Mouse (Mus musculus): ENCODE measurements at regions not wholly inside any gene's neighbourhood (a gene's known extent, or its start where the extent isn't known, plus 50 kb on each side); places are given as distances from the start of the nearest gene placed in this dataset.
"Not testable (repeated sequence)": the region's sequence is repeated elsewhere in the genome, so short reads cannot be mapped to it uniquely, and the experiment has no call there.

DNA sequence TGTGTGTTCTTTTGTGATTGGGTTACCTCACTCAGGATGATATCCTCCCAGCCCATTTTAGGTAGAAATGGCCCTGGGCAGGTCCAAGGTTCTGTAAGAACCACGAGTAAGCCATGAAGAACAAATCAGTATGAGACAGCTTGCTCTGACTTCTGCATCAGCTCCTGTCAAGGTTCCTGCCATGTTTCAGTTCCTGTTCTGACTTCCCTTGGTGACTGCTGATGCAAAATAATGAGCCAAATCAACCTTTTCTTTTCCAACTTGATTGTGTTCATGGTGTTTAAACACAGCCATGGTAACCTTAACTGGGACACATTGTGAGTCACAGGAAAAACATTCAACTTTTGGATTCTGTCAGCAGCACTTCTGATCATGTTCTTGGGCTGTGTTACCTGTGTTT, 667.4 kb upstream of the Igfbp7 start:
- DNase-seq: no peak

DNA sequence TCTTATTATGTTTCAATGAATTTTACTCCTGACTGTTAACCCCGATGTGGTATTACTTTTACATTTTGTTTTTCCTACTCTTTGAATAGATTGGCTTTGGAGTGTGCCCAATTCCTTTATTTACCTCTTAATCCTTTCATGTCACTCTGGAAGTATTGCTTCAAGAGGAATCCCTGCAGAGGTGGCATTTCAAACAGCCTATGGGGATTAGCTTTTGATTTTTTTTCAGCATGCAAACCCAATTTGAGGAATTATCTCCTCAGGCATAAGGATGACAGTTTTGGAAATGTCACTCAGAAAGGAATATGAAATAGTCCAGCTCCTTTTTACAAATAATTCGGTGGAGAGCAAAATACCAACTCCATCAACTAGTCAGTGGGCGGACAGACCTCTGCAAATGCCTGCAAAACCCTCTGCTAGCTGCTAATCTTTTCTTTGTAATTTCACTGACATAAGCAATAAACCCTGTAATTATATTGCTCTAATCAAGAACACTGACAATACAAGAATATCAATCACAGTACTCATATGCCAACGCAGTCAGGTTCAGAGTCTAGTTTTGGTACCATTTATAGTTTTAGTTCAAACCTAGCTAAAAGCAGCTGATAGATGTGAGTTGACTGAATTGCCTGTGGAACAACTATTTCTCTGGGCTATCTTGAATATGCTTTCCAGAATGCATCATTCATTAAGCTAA, 624.9 kb upstream of the Igfbp7 start:
- no peak for DNase-seq

DNA sequence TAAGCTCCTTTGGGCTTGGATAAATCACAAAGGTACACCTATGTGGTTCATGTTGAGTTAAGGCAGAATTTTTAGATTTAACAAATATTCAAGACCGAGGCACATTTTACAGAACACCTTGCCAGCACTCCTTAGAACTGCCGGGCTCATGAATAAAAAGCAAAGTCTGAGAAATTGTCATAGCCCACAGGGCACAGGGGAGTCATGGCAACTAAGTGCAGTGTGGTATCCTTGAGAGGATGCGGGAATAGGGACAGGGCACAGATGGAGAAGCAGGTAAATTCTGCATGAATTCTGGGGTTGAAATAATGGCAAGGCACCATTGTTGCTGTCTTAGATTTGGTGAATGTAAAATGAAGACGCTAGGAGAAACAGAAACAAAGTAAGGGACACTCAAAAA, 609.7 kb upstream of the Igfbp7 start:
- DNase-seq: no peak

DNA sequence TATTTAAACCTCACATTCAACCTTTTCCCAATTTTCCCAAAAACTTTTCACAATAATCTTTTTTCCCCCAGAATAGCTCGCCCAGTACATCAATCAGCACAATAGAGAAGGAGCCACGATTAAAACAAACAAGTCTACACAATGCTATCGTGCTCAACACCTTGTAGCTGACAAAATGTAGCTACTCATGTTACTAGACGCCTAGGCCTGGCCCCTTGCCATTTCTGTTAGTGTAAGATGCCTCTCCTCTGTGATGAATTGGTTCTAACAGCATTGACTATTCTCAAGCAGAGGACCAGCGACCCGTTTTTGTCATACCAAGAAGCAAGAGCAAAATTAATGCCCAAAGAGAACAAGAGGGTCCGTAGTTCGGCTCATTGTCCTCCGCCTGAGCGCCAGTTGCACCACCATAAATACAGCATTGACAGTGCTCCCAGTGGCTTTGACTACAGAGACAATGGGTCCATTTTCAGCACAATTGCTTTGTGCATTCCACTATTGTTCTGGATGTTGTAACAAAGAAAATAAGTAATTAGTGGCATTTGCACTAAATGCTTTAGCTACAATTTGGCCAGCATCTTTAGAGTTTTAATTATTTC, 578.7 kb upstream of the Igfbp7 start:
- peak; percentile 1 for DNase-seq

DNA sequence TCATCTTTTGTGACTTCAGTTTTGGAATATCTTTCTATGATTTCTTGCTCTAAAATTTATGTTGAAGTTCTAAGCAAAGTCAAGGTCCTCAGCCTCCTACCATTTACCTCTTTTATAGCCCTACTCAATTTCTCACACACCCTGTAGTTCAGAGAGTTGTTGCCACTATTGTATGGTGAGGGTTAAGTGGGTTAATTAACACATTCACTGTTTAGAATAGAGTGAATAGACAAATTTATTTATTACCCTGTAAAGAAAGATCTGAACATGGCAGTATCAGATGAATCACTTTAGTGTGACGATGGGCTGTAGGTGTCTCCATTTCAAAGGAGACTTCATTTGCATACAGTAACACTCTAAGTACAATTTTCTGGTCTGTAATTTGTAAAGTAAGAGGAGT, 577.4 kb upstream of the Igfbp7 start:
- no peak for DNase-seq

DNA sequence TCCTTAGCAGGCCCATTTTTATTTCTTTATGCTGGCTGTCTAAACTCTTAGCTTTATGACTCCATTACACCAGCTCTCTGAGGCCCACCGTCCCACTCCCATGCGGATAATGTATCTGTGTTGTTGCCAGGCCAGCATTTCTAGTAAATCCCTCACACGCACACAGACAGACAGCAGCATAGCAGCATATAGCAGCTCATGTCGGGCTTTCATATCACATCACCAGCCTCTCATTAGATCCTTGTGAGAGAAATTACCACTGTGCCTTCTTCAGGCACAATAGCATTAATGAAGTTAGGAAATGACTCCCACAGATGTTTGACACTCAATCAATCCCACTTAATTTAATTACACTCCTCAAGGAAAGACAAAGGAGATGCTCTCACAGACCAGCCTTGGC, 532.2 kb upstream of the Igfbp7 start:
- DNase-seq: not testable (repeated sequence)

DNA sequence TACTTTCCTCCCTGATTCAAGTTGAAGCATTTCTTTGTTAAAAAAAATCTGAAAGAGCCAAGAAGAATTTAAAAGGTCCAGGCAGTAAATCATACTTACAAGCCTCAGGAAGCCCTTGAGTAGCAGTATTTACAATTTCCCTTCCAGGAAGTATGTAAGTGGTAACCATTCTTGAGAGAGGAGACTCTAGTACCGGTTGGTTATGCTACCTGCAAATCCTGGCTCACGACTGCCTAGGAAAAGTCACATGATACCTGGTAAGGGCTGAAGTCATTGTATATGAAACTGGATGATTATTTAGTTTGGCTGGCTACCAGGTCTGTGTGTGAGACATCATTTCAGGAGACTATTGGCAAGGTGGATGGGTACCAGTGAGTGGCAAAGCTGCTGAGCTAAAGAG, 524.0 kb upstream of the Igfbp7 start:
- DNase-seq: no peak

DNA sequence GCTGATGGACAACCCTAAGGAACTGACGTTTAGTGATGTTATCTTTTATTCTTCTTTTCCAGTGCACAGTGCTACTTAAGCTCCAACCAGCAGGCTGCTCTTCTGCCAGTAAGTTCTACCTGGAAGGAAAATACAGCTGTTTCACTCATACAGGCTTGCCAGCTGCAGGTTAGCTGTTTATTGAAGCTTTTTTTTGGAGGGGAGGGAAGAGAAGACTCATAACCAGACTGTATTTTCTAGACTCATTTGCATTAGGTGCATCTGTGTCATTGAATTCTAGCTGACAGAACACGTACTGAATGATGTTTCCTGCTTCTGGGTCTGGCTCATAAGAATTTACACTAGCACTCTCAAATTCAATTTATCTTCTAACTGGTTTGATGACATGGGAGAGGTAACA, 513.3 kb upstream of the Igfbp7 start:
- DNase-seq: no peak

DNA sequence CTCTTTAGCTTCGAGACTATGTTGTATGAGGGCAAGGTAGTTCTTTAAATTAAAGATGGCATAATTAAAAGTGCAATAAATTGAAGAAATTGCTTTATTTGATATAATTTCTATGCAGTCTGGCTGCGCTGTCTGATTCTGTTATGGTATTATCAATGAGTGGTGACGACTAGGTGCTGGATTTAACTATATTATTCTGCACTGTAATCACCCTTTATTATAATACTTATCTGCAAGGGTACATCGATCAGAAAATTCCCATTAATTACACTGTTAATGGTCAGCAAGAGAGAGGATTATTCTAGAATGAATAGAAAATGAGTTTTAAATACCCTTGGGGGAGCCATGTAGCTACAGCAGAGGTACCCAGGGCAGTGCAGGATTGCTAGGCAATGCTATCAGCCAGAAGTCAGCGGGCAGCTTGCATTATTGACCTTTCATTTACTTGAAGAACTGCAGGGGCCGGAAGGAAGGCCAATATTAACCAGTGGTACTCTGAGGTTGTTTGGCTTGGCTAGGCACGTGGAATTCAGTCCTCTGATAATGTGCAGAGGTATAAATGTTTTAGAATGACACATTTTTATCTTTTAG, 509.3 kb upstream of the Igfbp7 start:
- DNase-seq: no peak

DNA sequence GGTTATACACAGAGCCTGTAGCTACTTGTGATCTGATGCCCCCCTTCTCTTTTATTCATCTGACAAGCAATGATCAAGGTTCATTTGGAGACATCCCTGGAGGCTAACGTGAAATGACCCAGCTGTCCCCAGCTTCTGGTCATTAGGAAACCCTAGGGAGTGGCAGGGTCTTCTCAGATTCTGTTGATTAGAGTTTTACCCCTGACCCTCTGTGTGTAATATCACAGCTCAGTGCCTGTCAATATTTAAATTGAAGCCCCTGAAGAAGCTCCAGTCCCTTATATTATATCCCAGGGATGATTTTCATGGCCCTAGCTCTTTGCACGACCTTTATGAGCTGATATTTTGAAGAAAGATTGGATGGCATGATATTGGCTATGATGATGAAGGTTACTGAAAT, 508.5 kb upstream of the Igfbp7 start:
- DNase-seq: no peak

DNA sequence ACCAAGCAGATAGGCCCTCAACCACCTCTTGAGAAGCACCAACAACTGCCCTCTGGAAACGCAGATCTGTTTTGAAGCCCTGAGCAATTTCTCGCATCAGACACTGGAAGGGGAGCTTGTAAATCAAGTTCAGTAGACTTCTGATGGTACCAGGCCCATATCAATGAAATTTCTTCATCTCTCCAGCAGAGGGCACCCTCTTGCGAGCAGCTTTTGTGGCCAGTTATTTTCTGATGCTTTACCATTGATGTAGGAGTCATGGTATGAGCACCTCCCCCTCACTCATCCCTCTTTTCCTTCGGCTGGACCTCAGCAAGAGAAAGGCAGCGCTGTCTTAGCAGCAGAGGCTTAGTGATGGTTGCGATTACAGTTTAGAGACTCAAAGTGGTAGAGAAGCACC, 501.4 kb upstream of the Igfbp7 start:
- no peak for DNase-seq

DNA sequence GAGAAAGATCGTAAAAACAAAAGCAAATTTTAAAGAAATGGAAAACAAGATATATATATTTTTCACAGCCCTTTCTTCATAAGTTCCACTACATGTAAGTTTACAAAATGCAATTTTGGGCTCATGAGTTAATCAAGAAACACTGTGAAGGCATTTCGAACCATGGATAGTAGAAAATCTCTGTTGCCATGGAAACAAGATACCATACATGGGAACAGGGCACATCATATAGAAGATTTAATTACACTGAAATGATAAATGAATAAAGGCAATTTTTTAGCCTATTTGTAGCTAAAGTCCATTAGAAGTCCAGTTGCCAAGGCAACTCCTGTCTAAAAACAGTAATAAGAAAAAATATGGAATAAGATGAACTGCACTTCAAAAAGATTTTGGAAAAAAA, 484.2 kb upstream of the Igfbp7 start:
- not testable (repeated sequence) for DNase-seq

DNA sequence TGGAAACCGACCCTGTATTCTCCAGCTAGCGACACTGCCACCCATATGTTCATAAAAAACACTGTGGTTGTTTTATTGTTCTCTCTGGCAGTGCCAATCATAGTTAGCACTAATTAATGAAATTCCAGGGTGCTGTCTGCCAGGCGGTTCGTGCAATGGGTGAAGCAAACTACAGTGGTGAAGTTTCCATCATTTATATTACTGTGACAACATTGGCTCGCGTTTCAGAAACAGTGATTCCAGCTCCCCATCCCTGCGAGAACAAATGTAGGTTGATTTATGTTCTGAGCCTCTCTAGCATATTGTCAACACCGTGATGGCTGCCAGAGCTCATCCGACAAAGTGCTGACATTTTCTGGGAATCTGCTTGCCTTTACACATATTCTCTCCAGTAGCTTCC, 480.7 kb upstream of the Igfbp7 start:
- no peak for DNase-seq

DNA sequence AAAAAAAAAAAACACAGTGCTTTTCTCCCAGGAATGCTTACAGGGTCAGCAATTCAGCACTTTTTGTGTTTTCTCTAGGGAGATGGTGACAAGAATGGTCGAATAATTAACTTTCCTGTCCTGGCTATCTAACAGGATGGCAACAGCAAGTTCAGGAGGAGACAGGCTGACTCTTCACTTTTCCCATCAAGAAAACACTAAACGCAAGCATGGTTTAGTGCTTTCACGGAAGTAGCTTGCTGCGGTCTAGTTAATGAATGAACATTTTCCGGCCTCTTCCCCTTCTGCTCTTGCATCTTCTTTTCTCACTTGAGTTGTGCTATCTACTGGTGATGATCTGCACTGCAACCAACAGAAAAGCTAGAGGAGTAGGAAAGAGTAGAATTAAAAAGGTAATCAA, 463.6 kb upstream of the Igfbp7 start:
- no peak for DNase-seq

DNA sequence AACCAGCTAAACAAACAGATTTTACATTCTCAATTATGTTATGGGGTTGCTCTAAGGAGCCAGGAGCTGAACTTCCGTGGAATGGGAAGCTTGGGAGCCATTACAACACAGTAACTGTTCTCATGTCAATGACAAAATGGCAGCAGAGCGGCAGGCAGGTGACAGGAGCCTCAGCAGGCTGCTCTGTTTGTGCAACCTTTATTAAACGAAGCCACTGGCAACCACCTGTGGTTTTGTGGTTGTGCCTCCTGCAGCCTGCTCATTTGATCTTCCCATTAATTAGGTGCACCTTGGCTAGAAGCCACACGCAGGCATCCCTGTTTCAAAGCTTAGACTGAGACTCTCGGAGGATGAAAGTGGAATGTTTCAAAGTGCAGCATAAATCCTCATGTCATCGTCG, 457.5 kb upstream of the Igfbp7 start:
- no peak for DNase-seq

DNA sequence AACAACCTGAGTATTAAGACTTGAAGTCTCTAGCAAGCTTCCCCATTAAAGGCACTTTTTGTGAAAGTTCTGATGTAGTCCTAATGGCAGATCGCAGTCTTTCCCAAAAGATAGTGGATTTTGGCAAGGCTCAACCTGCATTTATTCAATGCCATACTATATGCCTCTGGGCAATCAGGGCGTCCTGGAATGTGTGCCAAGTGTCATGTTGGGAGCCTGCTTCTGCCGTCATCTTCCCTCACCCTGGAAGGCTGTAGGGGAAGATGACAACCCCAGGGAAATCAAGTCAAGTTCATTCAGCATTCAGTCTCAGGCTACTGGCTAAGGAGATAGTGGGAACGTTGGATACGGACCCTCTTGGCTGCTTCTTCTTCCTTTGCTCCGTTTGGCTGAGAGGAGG, 447.4 kb upstream of the Igfbp7 start:
- no peak for DNase-seq

DNA sequence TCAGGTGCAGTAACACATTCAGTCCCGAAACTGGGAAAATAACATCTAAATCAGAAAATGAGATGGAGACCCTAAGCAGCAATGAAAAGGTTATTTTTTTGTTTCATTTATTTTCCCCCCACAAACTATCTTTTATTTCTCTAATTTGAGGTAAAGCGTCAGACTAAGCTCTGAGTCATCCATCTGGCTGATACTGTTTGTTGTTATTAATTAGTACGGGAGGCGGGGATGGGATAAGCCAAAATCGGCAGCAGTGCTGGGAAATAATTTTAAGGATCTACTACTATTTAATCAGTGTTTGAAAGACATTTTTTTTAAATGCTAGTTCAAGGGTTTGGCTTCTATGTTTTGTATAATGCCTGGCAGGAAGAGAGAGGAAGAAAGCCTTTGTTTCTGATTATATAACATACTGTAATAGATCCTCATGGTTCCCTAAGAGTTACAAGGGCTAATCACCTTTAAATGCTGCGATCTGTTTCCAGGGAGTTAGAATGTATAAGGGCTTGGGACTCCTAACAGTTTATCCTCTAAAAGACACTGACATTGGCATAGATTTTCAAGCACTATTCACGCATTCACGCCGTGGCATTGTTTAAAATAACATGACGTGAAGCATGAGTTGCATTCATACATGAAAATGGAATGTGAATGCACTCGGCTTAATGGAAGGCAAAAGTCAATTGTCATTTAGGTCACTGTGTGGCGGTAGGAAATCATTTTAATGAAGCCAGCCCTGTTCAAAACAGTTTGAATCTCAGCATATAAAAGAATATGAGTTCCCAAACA, 446.4 kb upstream of the Igfbp7 start:
- DNase-seq: no peak

DNA sequence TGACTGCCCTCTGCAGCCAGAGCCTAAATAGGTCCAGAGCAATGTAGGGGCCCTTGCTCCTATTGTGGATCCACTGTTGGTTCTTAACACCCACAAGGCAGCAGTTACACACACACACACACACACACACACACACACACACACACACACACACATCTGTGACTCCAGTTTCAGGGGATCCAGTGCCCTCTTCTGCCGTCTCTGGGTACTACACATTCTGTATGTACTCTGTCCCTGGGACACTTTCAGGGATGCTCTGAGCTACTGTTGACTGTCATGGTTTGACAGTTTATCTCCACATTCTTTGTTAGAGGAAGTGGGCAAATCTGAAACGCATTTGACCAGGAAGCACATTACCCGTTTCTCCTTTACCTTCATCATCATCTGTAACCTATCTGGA, 443.8 kb upstream of the Igfbp7 start:
- DNase-seq: no peak

DNA sequence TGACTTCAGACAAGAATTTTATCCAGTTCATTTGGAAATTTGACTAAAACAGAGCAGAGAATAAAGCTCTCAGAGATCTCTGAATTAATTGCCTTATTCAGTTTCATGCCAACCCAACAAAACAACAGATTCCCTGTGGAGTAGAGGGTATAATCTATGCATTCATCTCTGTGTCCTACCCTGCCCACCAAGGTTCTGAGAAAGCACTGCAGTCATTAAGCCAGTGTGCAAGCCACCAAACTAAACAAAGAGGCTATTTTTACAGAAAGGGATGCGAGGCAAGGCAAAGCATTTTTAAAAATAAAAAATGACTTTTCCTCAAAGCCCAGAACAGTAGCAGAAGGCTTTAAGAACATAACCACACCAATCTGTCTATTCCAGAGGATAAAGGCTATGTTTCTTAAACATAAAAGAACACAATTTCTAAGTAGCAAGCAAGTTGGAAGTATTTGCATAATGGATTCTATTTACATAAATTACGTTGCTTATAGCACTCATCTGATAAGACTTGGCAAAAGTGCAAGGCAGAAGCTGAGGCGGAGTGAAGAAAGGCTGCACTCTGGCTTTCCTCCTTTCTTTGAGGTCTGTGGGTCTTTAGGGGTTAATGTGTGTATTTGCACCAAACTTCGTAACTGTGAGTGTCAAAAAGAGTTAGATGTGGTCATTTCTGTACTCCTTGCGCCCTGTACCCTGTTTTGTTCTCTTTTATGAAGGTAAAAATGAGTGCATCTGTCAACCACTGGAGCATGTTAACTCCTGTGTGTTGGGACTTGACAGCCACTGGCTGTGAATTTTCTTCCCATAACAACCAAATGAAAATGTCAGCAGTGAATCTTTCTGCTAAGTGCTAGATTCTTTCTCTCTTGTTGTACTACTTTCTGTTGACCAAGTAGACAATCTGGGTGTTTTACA, 430.6 kb upstream of the Igfbp7 start:
- DNase-seq: no peak

DNA sequence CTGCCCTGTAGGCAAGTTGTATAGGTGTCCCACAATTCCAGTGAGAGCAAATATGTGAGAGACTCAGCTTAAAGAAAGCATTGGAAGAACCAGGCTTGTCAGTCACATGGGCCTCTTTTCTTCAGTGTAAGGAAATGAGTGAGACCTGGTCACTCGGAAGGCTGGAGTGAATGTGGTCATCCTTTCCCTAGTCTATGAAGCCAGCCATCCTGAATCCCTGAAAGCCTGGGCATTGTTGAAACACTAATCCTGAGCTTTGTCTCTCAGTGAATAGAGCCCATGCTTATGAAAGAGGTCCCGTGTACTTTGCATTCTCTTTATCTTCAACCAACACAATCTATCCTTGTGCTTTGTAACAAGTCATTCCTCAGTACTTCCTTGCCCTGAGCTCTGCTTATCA, 420.1 kb upstream of the Igfbp7 start:
- DNase-seq: no peak

DNA sequence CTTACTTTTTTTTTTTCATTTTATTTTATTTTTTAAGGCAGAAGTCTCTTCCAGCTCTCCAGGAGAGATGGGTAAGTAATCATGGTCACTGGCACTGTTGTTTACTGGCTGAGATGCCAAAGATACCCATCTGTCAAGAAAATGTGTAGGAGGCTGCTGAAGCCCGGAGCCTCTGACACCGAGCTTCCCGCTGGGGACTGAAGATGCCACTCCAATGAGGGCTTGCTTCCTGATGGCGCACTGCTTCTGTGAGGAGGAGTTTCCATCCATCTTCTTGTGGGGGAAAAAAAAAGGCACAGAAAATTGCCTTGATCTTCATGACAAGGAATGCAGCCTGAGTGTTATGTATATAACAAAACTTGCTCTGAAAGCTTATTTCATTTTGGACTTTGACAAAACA, 418.2 kb upstream of the Igfbp7 start:
- no peak for DNase-seq

DNA sequence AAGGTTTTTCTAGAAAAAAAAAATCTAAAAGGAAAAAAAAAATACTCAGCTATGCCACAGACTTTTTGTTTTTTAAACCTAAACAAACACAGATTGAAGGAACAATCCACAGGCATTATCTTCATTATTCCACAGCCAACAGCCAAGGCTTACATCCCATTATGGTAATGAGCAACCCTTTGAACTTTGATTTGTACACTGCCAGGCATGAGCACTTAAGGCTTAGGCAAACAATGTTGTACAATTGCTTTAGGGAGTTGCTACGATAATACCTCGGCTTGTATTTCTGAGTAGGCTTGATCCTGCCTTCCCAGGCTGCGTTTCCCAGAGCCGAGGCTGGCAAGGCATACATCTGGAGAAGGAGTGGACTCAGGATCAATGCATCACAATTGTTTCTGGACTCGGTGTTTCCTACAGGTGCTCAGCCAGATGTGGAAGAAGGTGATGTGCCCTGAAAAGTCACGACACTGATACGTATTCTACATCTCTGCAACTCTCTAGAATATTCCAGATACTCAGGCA, 409.0 kb upstream of the Igfbp7 start:
- no peak for DNase-seq

DNA sequence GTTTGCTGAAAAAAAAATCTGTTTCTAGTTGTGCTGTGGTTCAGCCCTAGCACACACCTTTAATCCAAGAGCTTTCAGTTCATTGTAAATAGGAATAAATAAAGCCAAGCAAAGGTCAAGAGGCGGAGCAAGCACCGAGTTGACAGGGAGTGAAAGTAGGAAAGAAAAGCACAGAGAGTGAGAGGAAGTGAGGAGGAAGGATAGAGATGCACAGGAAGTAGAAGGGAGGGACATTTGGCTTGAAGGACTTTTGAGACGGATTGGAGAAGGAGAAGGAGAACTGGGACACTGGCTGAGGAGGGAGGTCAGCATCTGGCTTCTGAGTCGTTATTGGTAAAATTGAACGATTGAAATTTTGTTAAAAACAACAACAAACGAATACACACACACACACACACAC, 402.0 kb upstream of the Igfbp7 start:
- no peak for DNase-seq
